In genomic region chr16:56833312-56833711, GRCm38 (mm10) we compare ENCODE assay signal across 39 mouse cellular contexts. TPM values are rescaled to one million over a fixed set of nuclear protein-coding genes. Genes with fewer than 3 reads are reported as not detected.
"Had no signal": no experiment of that assay in that cellular context is flagged by ENCODE, and none has a peak within 500 bp of the region (broad histone marks: within the 10 kb centered on the region; RNA-seq: fewer than 3 reads in every experiment).

No protein-coding gene starts in this region.

- H3K36me3 ChIP-seq: embryonic facial prominence, embryonic 10.5 days; embryonic facial prominence, embryonic 12.5 days; embryonic facial prominence, embryonic 13.5 days; embryonic facial prominence, embryonic 15.5 days; forebrain, embryonic 10.5 days; forebrain, embryonic 12.5 days; forebrain, embryonic 15.5 days had no signal

- DNase-seq: cerebellum, adult 2 months; cerebellum, adult 8-10 months; cerebellum, adult 9-10 months; cerebellum, adult 9-11 months; cerebellum, postnatal 10 days; cerebellum, postnatal 14 days; cerebellum, postnatal 25 days; cerebellum, postnatal 36 days; embryo, embryonic 11 days; forebrain, postnatal 0 days; gastrocnemius, adult 2 months; gastrocnemius, postnatal 10 days; gastrocnemius, postnatal 14 days; gastrocnemius, postnatal 25 days; gastrocnemius, postnatal 36 days; heart, adult 11 months; heart, adult 18-20 months; heart, adult 2 months had no signal

- ATAC-seq: forebrain, embryonic 13.5 days; forebrain, embryonic 14.5 days; forebrain, embryonic 15.5 days; forebrain, embryonic 16.5 days; forebrain, postnatal 0 days had no signal

- H3K27me3 ChIP-seq: embryonic facial prominence, embryonic 12.5 days; embryonic facial prominence, embryonic 13.5 days; embryonic facial prominence, embryonic 15.5 days; forebrain, embryonic 12.5 days; forebrain, embryonic 13.5 days; forebrain, embryonic 15.5 days had no signal

- H3K4me2 ChIP-seq: embryonic facial prominence, embryonic 12.5 days; embryonic facial prominence, embryonic 13.5 days; embryonic facial prominence, embryonic 15.5 days; forebrain, embryonic 12.5 days; forebrain, embryonic 13.5 days; forebrain, embryonic 15.5 days had no signal

- H3K27ac ChIP-seq: embryonic facial prominence, embryonic 10.5 days; embryonic facial prominence, embryonic 12.5 days; embryonic facial prominence, embryonic 13.5 days; embryonic facial prominence, embryonic 15.5 days; forebrain, embryonic 10.5 days; forebrain, embryonic 12.5 days; forebrain, embryonic 13.5 days; forebrain, embryonic 15.5 days; gastrocnemius, adult 2 months; heart, adult 2 months had no signal

- H3K4me1 ChIP-seq: embryonic facial prominence, embryonic 10.5 days; embryonic facial prominence, embryonic 12.5 days; embryonic facial prominence, embryonic 13.5 days; embryonic facial prominence, embryonic 15.5 days; forebrain, embryonic 10.5 days; forebrain, embryonic 12.5 days; forebrain, embryonic 13.5 days; forebrain, embryonic 15.5 days had no signal

- H3K9ac ChIP-seq: embryonic facial prominence, embryonic 12.5 days; embryonic facial prominence, embryonic 13.5 days; embryonic facial prominence, embryonic 15.5 days; forebrain, embryonic 12.5 days; forebrain, embryonic 13.5 days; forebrain, embryonic 15.5 days; forebrain, postnatal 0 days had no signal

- H3K9me3 ChIP-seq: embryonic facial prominence, embryonic 10.5 days; embryonic facial prominence, embryonic 12.5 days; embryonic facial prominence, embryonic 13.5 days; embryonic facial prominence, embryonic 15.5 days; forebrain, embryonic 10.5 days; forebrain, embryonic 12.5 days; forebrain, embryonic 13.5 days; forebrain, embryonic 15.5 days had no signal

- H3K4me3 ChIP-seq: embryonic facial prominence, embryonic 10.5 days; embryonic facial prominence, embryonic 12.5 days; embryonic facial prominence, embryonic 13.5 days; embryonic facial prominence, embryonic 15.5 days; erythroblast, embryonic 14.5 days; forebrain, embryonic 10.5 days; forebrain, embryonic 12.5 days; forebrain, embryonic 13.5 days; forebrain, embryonic 15.5 days; gastrocnemius, adult 2 months; heart, adult 2 months had no signal

RNA-seq across cellular contexts. Expression of gene Adgrg7, which starts 37.7 kb away (rescaled TPM):
- total RNA-seq: forebrain, postnatal 0 days; gastrocnemius, adult 18-20 months; gastrocnemius, adult 2 months; gastrocnemius, adult 8-10 months; gastrocnemius, postnatal 10 days; gastrocnemius, postnatal 14 days; gastrocnemius, postnatal 25 days; gastrocnemius, postnatal 36 days; gastrocnemius, postnatal 4 days; heart, adult 18-20 months; heart, adult 2 months had no signal
- polyA plus RNA-seq: cerebellum, adult 2 months; cortical plate, adult 2 months; embryonic facial prominence, embryonic 10.5 days; embryonic facial prominence, embryonic 11.5 days; embryonic facial prominence, embryonic 12.5 days; embryonic facial prominence, embryonic 13.5 days; embryonic facial prominence, embryonic 14.5 days; embryonic facial prominence, embryonic 15.5 days; erythroblast, embryonic 14.5 days; forebrain, embryonic 10.5 days; forebrain, embryonic 11.5 days; forebrain, embryonic 12.5 days; forebrain, embryonic 13.5 days; forebrain, embryonic 14.5 days; forebrain, embryonic 15.5 days; forebrain, embryonic 16.5 days; forebrain, postnatal 0 days; frontal cortex, adult 2 months; heart, adult 2 months had no signal

RNA-seq across cellular contexts. Expression of gene Tmem45a, which starts 52.7 kb away (rescaled TPM):
- total RNA-seq: common myeloid progenitor, adult 5-6 weeks; granulocyte monocyte progenitor cell, adult 5-6 weeks had no signal
- polyA plus RNA-seq: erythroblast, embryonic 14.5 days had no signal
